Mouse (Mus musculus): ENCODE measurements around the gene Eci1. TPM values are rescaled to one million over a fixed set of nuclear protein-coding genes. Genes with fewer than 3 reads are reported as not detected.
A peak's percentile ranks its signal among the peaks of the same experiment; 100 is the strongest.

The Eci1 gene
- polyA plus RNA-seq, 1 experiment from 2014 or later: 193 TPM

DNA sequence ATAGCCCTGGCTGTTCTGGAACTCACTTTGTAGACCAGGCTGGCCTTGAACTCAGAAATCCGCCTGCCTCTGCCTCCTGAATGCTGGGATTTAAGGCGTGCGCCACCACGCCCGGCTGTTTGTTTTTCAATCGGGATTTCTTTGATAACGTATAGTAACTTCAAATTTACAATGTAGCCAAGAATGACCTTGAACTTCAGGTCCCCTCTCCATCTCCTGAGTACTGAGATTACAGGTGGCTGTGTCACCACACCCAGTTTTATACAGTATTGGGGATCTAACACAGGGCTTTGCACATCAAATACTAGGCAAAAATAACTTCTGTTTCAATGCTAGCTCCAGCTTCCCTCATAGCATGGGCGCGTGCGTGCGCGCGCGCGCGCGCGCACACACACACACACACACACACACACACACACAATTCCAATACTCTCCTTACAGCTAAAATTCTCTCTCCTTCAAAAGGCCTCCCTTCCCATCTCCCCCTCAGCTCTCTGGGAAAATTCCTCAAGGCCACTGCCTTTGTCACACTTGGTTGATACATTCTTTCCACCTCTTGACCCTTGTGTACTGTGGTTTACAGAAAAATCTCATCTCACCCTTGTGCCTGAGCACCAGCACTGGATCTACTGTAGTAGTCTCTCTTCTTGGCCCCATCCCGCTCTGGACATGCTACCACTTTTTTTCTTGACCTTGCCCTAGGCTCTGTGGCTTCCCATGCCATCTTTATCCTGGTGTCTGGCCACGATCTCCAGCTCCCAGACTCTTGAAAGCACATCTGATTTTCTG, 54.8 kb downstream of the Eci1 start:
- ATAC-seq (no peak), DNase-seq (no peak)
- H3K9ac ChIP-seq (replicated peaks): no peak overlapping the region
- H3K27ac ChIP-seq (ENCODE audit: low read depth): no peak overlapping the region
- H3K4me1 ChIP-seq (ENCODE audit: insufficient read depth): peaks cover 11% of the 10 kb centered on the region
- no peak for TF ChIP-seq EP300 (IDR thresholded peaks at IDR 0.05; ENCODE audit: low read depth)
- no peak for TF ChIP-seq CTCF (IDR thresholded peaks at IDR 0.05; ENCODE audit: low read depth)
- 89% methylated on average over 20 of the region's 20 CpGs for WGBS (ENCODE audit: insufficient replicate concordance)
- H3K9me3 ChIP-seq (ENCODE audit: low read length): no peaks in the 10 kb centered on the region
- no peak overlapping the region for H3K4me3 ChIP-seq (ENCODE audit: low read depth, low read length)
- no peaks in the 10 kb centered on the region for H3K27me3 ChIP-seq (ENCODE audit: insufficient read depth, low read length)
- peaks cover 10% of the 10 kb centered on the region; the same call in 1 of the 2 replicates for H3K36me3 ChIP-seq (replicated peaks; ENCODE audit: insufficient read depth, low read length)
- no peak overlapping the region for H3K4me2 ChIP-seq (ENCODE audit: low read depth, low read length)

GRCm38 (mm10) chr17:24483495-24483894, 57.1 kb downstream of the Eci1 start:
- H3K4me2 ChIP-seq (ENCODE audit: low read depth, low read length): no peak overlapping the region
- peaks cover 15% of the 10 kb centered on the region for H3K27me3 ChIP-seq (ENCODE audit: insufficient read depth, low read length)
- WGBS (ENCODE audit: insufficient replicate concordance): 80% methylated on average over 3 of the region's 3 CpGs
- no peak overlapping the region for H3K9ac ChIP-seq (replicated peaks)
- H3K36me3 ChIP-seq (replicated peaks; ENCODE audit: insufficient read depth, low read length): no peaks in the 10 kb centered on the region
- ATAC-seq: no peak
- H3K4me1 ChIP-seq (ENCODE audit: insufficient read depth): peaks cover 7% of the 10 kb centered on the region
- H3K9me3 ChIP-seq (ENCODE audit: low read length): no peaks in the 10 kb centered on the region
- no peak overlapping the region for H3K27ac ChIP-seq (ENCODE audit: low read depth)
- no peak for TF ChIP-seq CTCF (IDR thresholded peaks at IDR 0.05; ENCODE audit: low read depth)
- no peak overlapping the region for H3K4me3 ChIP-seq (ENCODE audit: low read depth, low read length)
- no peak for DNase-seq

DNA sequence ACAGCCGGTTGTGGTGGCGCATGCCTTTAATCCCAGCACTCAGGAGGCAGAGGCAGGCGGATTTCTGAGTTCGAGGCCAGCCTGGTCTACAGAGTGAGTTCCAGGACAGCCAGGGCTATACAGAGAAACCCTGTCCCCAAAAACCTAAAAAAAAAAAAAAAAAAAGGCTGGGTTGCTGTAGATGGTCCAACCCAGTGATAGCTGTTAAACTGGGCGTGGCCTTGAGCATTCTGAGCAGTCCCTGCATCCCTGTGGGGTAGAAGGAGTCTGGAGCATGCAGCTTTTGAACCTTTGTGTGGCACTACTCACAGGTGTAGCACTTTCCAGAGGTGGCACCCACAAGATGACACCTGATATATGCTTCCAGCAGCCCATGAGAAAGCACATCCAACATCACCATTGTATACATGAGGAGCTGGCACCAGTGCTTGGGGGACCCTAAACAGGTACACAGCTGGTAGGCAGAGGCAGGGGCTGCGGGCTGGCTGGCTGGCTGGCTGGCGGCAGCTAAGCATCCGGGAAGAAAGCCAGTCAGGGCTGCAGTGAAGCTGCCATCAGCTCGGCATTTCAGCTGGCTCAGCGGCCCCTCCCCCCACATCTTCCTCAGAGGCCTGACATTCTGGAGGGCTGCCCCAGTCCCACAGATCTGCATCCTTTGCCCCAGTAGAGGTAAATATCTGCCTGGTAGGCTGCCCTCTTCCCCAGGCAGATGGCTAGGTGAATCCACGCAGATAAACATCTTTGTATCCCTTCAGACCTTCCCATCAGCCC, 58.8 kb downstream of the Eci1 start:
- H3K4me2 ChIP-seq (ENCODE audit: low read depth, low read length): no peak overlapping the region
- peaks cover 32% of the 10 kb centered on the region for H3K27me3 ChIP-seq (ENCODE audit: insufficient read depth, low read length)

GRCm38 (mm10) chr17:24488186-24488661, 61.8 kb downstream of the Eci1 start, which contains the start of gene Caskin1:
Gene Caskin1, plus strand, starts transcription at chr17:24488601.
- WGBS (ENCODE audit: insufficient replicate concordance): 2% methylated on average over 39 of the region's 45 CpGs
- TF ChIP-seq CTCF (IDR thresholded peaks at IDR 0.05; ENCODE audit: low read depth) (no peak), EP300 (IDR thresholded peaks at IDR 0.05; ENCODE audit: low read depth) (no peak)
- Histone ChIP-seq H3K36me3 (replicated peaks; ENCODE audit: insufficient read depth, low read length) (no peaks in the 10 kb centered on the region), H3K9ac (replicated peaks) (peak within 1 kb of the TSS; percentile 1; the same call in 1 of the 2 replicates), H3K9me3 (ENCODE audit: low read length) (no peaks in the 10 kb centered on the region), H3K27ac (ENCODE audit: low read depth) (no peak within 1 kb of the TSS), H3K27me3 (ENCODE audit: insufficient read depth, low read length) (peaks cover 38% of the 10 kb centered on the region), H3K4me1 (ENCODE audit: insufficient read depth) (peaks cover 10% of the 10 kb centered on the region), H3K4me2 (ENCODE audit: low read depth, low read length) (peak within 1 kb of the TSS; percentile 81), H3K4me3 (ENCODE audit: low read depth, low read length) (peak within 1 kb of the TSS; percentile 57)
- DNase-seq: no peak
- peak; percentile 27; the same call in 1 of the 2 replicates for ATAC-seq

More for the DNA sequence above, 58.8 kb downstream of the Eci1 start:
- Histone ChIP-seq H3K4me3 (ENCODE audit: low read depth, low read length) (no peak overlapping the region), H3K9ac (replicated peaks) (no peak overlapping the region), H3K4me1 (ENCODE audit: insufficient read depth) (peaks cover 10% of the 10 kb centered on the region), H3K36me3 (replicated peaks; ENCODE audit: insufficient read depth, low read length) (no peaks in the 10 kb centered on the region), H3K9me3 (ENCODE audit: low read length) (no peaks in the 10 kb centered on the region), H3K27ac (ENCODE audit: low read depth) (no peak overlapping the region)
- WGBS (ENCODE audit: insufficient replicate concordance): 50% methylated on average over 11 of the region's 11 CpGs
- no peak for DNase-seq
- TF ChIP-seq CTCF (IDR thresholded peaks at IDR 0.05; ENCODE audit: low read depth): no peak
- no peak for TF ChIP-seq EP300 (IDR thresholded peaks at IDR 0.05; ENCODE audit: low read depth)
- ATAC-seq: no peak

DNA sequence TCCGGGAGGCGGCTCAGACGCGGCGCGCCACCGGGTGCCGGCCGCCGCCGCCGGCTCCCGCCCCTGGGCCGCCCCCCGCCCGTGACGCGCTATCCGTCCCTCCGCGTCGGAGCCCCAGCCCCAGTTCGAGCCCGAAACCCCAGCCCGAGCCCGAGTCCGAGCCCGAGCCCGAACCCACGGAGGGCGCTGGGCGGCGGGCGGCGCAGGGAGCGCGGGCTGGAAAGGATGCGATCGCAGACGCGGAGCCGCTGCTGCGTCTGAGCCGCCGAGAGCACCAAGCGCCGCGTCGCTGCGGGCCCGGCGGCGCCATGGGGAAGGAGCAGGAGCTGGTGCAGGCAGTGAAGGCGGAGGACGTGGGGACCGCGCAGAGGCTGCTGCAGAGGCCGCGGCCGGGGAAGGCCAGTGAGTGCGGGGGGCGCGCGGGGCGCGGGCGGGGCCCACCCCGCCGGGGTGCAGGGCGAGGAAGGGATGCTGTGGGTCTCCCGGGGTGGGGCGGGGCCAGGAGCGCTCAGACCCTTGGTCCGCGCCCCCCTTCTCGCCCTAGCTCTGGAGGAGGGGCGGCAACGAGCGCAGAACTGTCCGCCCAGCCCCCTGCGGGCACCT, 62.3 kb downstream of the Eci1 start:
- peak overlapping the region; percentile 57 for H3K4me3 ChIP-seq (ENCODE audit: low read depth, low read length)
- peaks cover 10% of the 10 kb centered on the region for H3K4me1 ChIP-seq (ENCODE audit: insufficient read depth)
- H3K4me2 ChIP-seq (ENCODE audit: low read depth, low read length): peak overlapping the region; percentile 81
- 2% methylated on average over 61 of the region's 81 CpGs for WGBS (ENCODE audit: insufficient replicate concordance)
- ATAC-seq (peak; percentile 56), DNase-seq (no peak)
- H3K9ac ChIP-seq (replicated peaks): peak overlapping the region; percentile 1; the same call in 1 of the 2 replicates
- H3K9me3 ChIP-seq (ENCODE audit: low read length): no peaks in the 10 kb centered on the region
- H3K27ac ChIP-seq (ENCODE audit: low read depth): no peak overlapping the region
- peaks cover 38% of the 10 kb centered on the region for H3K27me3 ChIP-seq (ENCODE audit: insufficient read depth, low read length)
- no peaks in the 10 kb centered on the region for H3K36me3 ChIP-seq (replicated peaks; ENCODE audit: insufficient read depth, low read length)
- TF ChIP-seq EP300 (IDR thresholded peaks at IDR 0.05; ENCODE audit: low read depth) (no peak), CTCF (IDR thresholded peaks at IDR 0.05; ENCODE audit: low read depth) (no peak)

Other genes with a start within 250 kb of the Eci1 start
- 2.0 and 4.2 TPM in 2 replicates for gene Tbc1d24, start 221.1 kb upstream of the Eci1 start, polyA plus RNA-seq (2015; fragmentation: Nextera tagmentation; extraction: Ambion mirVana)
- gene Ntn3, start 217.1 kb upstream of the Eci1 start, polyA plus RNA-seq (2015; fragmentation: Nextera tagmentation; extraction: Ambion mirVana): 0.37 and 0.45 TPM in 2 replicates
- 6.7 and 7.4 TPM in 2 replicates for gene Tedc2, start 205.8 kb upstream of the Eci1 start, polyA plus RNA-seq (2015; fragmentation: Nextera tagmentation; extraction: Ambion mirVana)
- gene Ccnf, start 175.2 kb upstream of the Eci1 start, polyA plus RNA-seq (2015; fragmentation: Nextera tagmentation; extraction: Ambion mirVana): 26.2 and 29.6 TPM in 2 replicates
- gene Abca17, start 75.6 kb upstream of the Eci1 start, polyA plus RNA-seq (2015; fragmentation: Nextera tagmentation; extraction: Ambion mirVana): not detected in 2 replicates
- gene Abca3, start 74.7 kb upstream of the Eci1 start, polyA plus RNA-seq (2015; fragmentation: Nextera tagmentation; extraction: Ambion mirVana): 6.4 and 7.1 TPM in 2 replicates
- gene Rnps1, start 12.1 kb upstream of the Eci1 start, polyA plus RNA-seq (2015; fragmentation: Nextera tagmentation; extraction: Ambion mirVana): 67.4 and 69.9 TPM in 2 replicates
- 0.22 and 0.35 TPM in 2 replicates for gene Dnase1l2, start 16.5 kb downstream of the Eci1 start, polyA plus RNA-seq (2015; fragmentation: Nextera tagmentation; extraction: Ambion mirVana)
- 4.5 and 6.4 TPM in 2 replicates for gene E4f1, start 43.7 kb downstream of the Eci1 start, polyA plus RNA-seq (2015; fragmentation: Nextera tagmentation; extraction: Ambion mirVana)
- gene Pgp, start 43.8 kb downstream of the Eci1 start, polyA plus RNA-seq (2015; fragmentation: Nextera tagmentation; extraction: Ambion mirVana): 35.6 and 40.9 TPM in 2 replicates
- gene Bricd5, start 47.2 kb downstream of the Eci1 start, polyA plus RNA-seq (2015; fragmentation: Nextera tagmentation; extraction: Ambion mirVana): not detected in 2 replicates
- gene Mlst8, start 52.4 kb downstream of the Eci1 start, polyA plus RNA-seq (2015; fragmentation: Nextera tagmentation; extraction: Ambion mirVana): 6.2 and 8.1 TPM in 2 replicates
- not detected in 2 replicates for gene Caskin1, start 62.0 kb downstream of the Eci1 start, polyA plus RNA-seq (2015; fragmentation: Nextera tagmentation; extraction: Ambion mirVana)
- 14.1 and 17.2 TPM in 2 replicates for gene Traf7, start 101.3 kb downstream of the Eci1 start, polyA plus RNA-seq (2015; fragmentation: Nextera tagmentation; extraction: Ambion mirVana)
- gene Rab26, start 107.6 kb downstream of the Eci1 start, polyA plus RNA-seq (2015; fragmentation: Nextera tagmentation; extraction: Ambion mirVana): 0.45 and 0.81 TPM in 2 replicates
- 2.7 and 2.8 TPM in 2 replicates for gene Pkd1, start 123.2 kb downstream of the Eci1 start, polyA plus RNA-seq (2015; fragmentation: Nextera tagmentation; extraction: Ambion mirVana)
- 9.3 and 11.3 TPM in 2 replicates for gene Tsc2, start 206.0 kb downstream of the Eci1 start, polyA plus RNA-seq (2015; fragmentation: Nextera tagmentation; extraction: Ambion mirVana)
- gene Nthl1, start 206.0 kb downstream of the Eci1 start, polyA plus RNA-seq (2015; fragmentation: Nextera tagmentation; extraction: Ambion mirVana): 3.6 and 4.3 TPM in 2 replicates
- gene Slc9a3r2, start 223.7 kb downstream of the Eci1 start, polyA plus RNA-seq (2015; fragmentation: Nextera tagmentation; extraction: Ambion mirVana): 12.5 and 13.3 TPM in 2 replicates
- gene Npw, start 231.8 kb downstream of the Eci1 start, polyA plus RNA-seq (2015; fragmentation: Nextera tagmentation; extraction: Ambion mirVana): not detected in 2 replicates
- gene Zfp598, start 243.0 kb downstream of the Eci1 start, polyA plus RNA-seq (2015; fragmentation: Nextera tagmentation; extraction: Ambion mirVana): 7.2 and 7.6 TPM in 2 replicates